Mouse (Mus musculus) MEL (cell line): ENCODE results near the gene D230025D16Rik. TPM values are rescaled to one million over a fixed set of nuclear protein-coding genes. Genes with fewer than 3 reads are reported as not detected.

Source experiments
- DNase-seq: peaks from one replicate; pipeline ENCODE4 v3.0.0; 2011; ENCODE audit warnings: low read depth, low spot score
- H3K27ac ChIP-seq: 2 replicates; pipeline ENCODE4 v1.5.1; 2012; ENCODE audit warnings: low read depth, mild to moderate bottlenecking, control low read depth, low read length, moderate library complexity; ENCODE audit not compliant: control insufficient read depth
- H3K27me3 ChIP-seq, 2 experiments: fragments of 150-350 bp in 1 of 2; sonication (generic) in 1 of 2; 2 replicates each; pipeline ENCODE4 v1.6.1; 2012; ENCODE audit warnings: low read length in 2 of 2, mild to moderate bottlenecking in 2 of 2, improper control_type of control experiment in 1 of 2, moderate library complexity in 1 of 2; ENCODE audit not compliant: insufficient read depth in 2 of 2, control insufficient read depth in 1 of 2
- H3K36me3 ChIP-seq, 2 experiments: 2 replicates each; pipeline ENCODE4 v1.6.1; 2012 to 2014; ENCODE audit warnings: low read length in 2 of 2, improper control_type of control experiment in 1 of 2, inconsistent platforms in 1 of 2, mild to moderate bottlenecking in 1 of 2; ENCODE audit not compliant: insufficient read depth in 2 of 2, control insufficient read depth in 1 of 2
- H3K4me1 ChIP-seq, 2 experiments: fragments of 150-350 bp in 1 of 2; sonication (generic) in 1 of 2; 2 replicates each; pipeline ENCODE4 v1.6.1; 2012; ENCODE audit warnings: low read length in 2 of 2, improper control_type of control experiment in 1 of 2, mild to moderate bottlenecking in 1 of 2; ENCODE audit not compliant: insufficient read depth in 2 of 2, control insufficient read depth in 1 of 2
- H3K4me3 ChIP-seq, 2 experiments: fragments of 150-350 bp in 1 of 2; sonication (generic) in 1 of 2; 2 replicates each; pipeline ENCODE4 v1.5.1; 2012; ENCODE audit warnings: low read depth in 2 of 2, low read length in 2 of 2, mild to moderate bottlenecking in 2 of 2, moderate library complexity in 2 of 2, control low read depth in 1 of 2, improper control_type of control experiment in 1 of 2; ENCODE audit not compliant: control insufficient read depth in 1 of 2, insufficient read depth in 1 of 2
- H3K79me2 ChIP-seq: 2 replicates; pipeline ENCODE4 v1.6.1; 2012; ENCODE audit warnings: mild to moderate bottlenecking, low read length, moderate library complexity; ENCODE audit not compliant: control insufficient read depth, poor library complexity, insufficient read depth
- H3K9ac ChIP-seq: 2 replicates; pipeline ENCODE4 v1.6.1; 2012; ENCODE audit warnings: low read depth, mild to moderate bottlenecking, control low read depth, low read length, moderate library complexity; ENCODE audit not compliant: control insufficient read depth, poor library complexity, severe bottlenecking
- H3K9me3 ChIP-seq: fragments of 150-350 bp; sonication (generic); replicated peaks from 2 replicates; pipeline ENCODE4 v1.6.1; 2012; ENCODE audit warnings: mild to moderate bottlenecking, low read length, improper control_type of control experiment, moderate library complexity; ENCODE audit not compliant: insufficient read depth
- CHD1 ChIP-seq: IDR thresholded peaks from 2 replicates; pipeline ENCODE4 v1.6.1; 2012; ENCODE audit warnings: low read depth, mild to moderate bottlenecking, inconsistent platforms, low read length, improper control_type of control experiment
- CHD2 ChIP-seq: IDR thresholded peaks from 2 replicates; pipeline ENCODE4 v1.6.1; 2011; ENCODE audit warnings: low read length, improper control_type of control experiment
- E2F4 ChIP-seq: IDR thresholded peaks from 2 replicates; pipeline ENCODE4 v1.6.1; 2011; ENCODE audit warnings: low read depth, low read length, improper control_type of control experiment, borderline replicate concordance
- ELF1 ChIP-seq: IDR thresholded peaks from 2 replicates; pipeline ENCODE4 v1.6.1; 2014; ENCODE audit warnings: low read depth, mild to moderate bottlenecking, inconsistent platforms, low read length, improper control_type of control experiment, moderate library complexity
- EP300 ChIP-seq, 2 experiments: IDR thresholded peaks; 2 replicates each; pipeline ENCODE4 v1.6.1; 2011; ENCODE audit warnings: improper control_type of control experiment in 2 of 2, low read length in 2 of 2, low read depth in 1 of 2, mild to moderate bottlenecking in 1 of 2
- ETS1 ChIP-seq: IDR thresholded peaks from 2 replicates; pipeline ENCODE4 v1.6.1; 2012; ENCODE audit warnings: low read depth, mild to moderate bottlenecking, inconsistent platforms, low read length, improper control_type of control experiment, moderate library complexity
- GATA1 ChIP-seq: IDR thresholded peaks from 2 replicates; pipeline ENCODE4 v1.6.1; 2011; ENCODE audit warnings: low read depth, low read length, improper control_type of control experiment
- HCFC1 ChIP-seq: IDR thresholded peaks from 2 replicates; pipeline ENCODE4 v1.6.1; 2012; ENCODE audit warnings: low read depth, mild to moderate bottlenecking, inconsistent platforms, low read length, improper control_type of control experiment, moderate library complexity
- JUND ChIP-seq: IDR thresholded peaks from 2 replicates; pipeline ENCODE4 v1.6.1; 2011; ENCODE audit warnings: low read depth, mild to moderate bottlenecking, improper control_type of control experiment, low read length
- KAT2A ChIP-seq: conservative IDR thresholded peaks from 2 replicates; pipeline ENCODE4 v1.6.1; 2012; ENCODE audit warnings: low read depth, low read length, improper control_type of control experiment, inconsistent platforms
- MAFK ChIP-seq: IDR thresholded peaks from 2 replicates; pipeline ENCODE4 v1.6.1; 2011; ENCODE audit warnings: low read depth, mild to moderate bottlenecking, low read length, improper control_type of control experiment, borderline replicate concordance
- MAX ChIP-seq: IDR thresholded peaks from 2 replicates; pipeline ENCODE4 v1.6.1; 2011; ENCODE audit warnings: low read length, improper control_type of control experiment
- MAZ ChIP-seq: IDR thresholded peaks from 2 replicates; pipeline ENCODE4 v1.6.1; 2012; ENCODE audit warnings: low read depth, mild to moderate bottlenecking, inconsistent platforms, low read length, improper control_type of control experiment
- MEF2A ChIP-seq: IDR thresholded peaks from 2 replicates; pipeline ENCODE4 v1.6.1; 2014; ENCODE audit warnings: low read depth, mild to moderate bottlenecking, inconsistent platforms, low read length, improper control_type of control experiment; ENCODE audit not compliant: poor library complexity, insufficient replicate concordance, severe bottlenecking; ENCODE audit errors: extremely low read depth
- MXI1 ChIP-seq: IDR thresholded peaks from 2 replicates; pipeline ENCODE4 v1.6.1; 2011; ENCODE audit warnings: mild to moderate bottlenecking, low read depth, low read length, improper control_type of control experiment
- MYB ChIP-seq: IDR thresholded peaks from 2 replicates; pipeline ENCODE4 v1.6.1; 2011; ENCODE audit warnings: mild to moderate bottlenecking, low read depth, low read length, improper control_type of control experiment
- MYC ChIP-seq: IDR thresholded peaks from 2 replicates; pipeline ENCODE4 v1.6.1; 2011; ENCODE audit warnings: low read depth, mild to moderate bottlenecking, low read length, improper control_type of control experiment, moderate library complexity
- NELFE ChIP-seq: IDR thresholded peaks from 2 replicates; pipeline ENCODE4 v1.6.1; 2011; ENCODE audit warnings: low read depth, low read length, improper control_type of control experiment
- NRF1 ChIP-seq: IDR thresholded peaks from 2 replicates; pipeline ENCODE4 v1.6.1; 2014; ENCODE audit warnings: low read depth, mild to moderate bottlenecking, inconsistent platforms, low read length, improper control_type of control experiment, moderate library complexity; ENCODE audit not compliant: poor library complexity, insufficient read depth, severe bottlenecking
- POLR2A ChIP-seq, 2 experiments: IDR thresholded peaks; 2 replicates each; pipeline ENCODE4 v1.6.1; 2011 to 2012; ENCODE audit warnings: low read length in 2 of 2, mild to moderate bottlenecking in 2 of 2, control low read depth in 1 of 2, improper control_type of control experiment in 1 of 2, low read depth in 1 of 2, moderate library complexity in 1 of 2; ENCODE audit not compliant: control insufficient read depth in 1 of 2, insufficient read depth in 1 of 2, poor library complexity in 1 of 2
- POLR2AphosphoS2 ChIP-seq: IDR thresholded peaks from 2 replicates; pipeline ENCODE4 v1.6.1; 2011; ENCODE audit warnings: low read length, improper control_type of control experiment
- POLR2AphosphoS5 ChIP-seq: IDR thresholded peaks from 2 replicates; pipeline ENCODE4 v1.6.1; 2012; ENCODE audit warnings: low read depth, borderline replicate concordance, mild to moderate bottlenecking, inconsistent platforms, low read length, moderate library complexity, mixed read lengths
- RAD21 ChIP-seq: IDR thresholded peaks from 2 replicates; pipeline ENCODE4 v1.6.1; 2011; ENCODE audit warnings: mild to moderate bottlenecking, low read depth, low read length, improper control_type of control experiment
- RCOR1 ChIP-seq: IDR thresholded peaks from 2 replicates; pipeline ENCODE4 v1.6.1; 2012; ENCODE audit warnings: low read depth, mild to moderate bottlenecking, inconsistent platforms, low read length, improper control_type of control experiment
- SIN3A ChIP-seq: IDR thresholded peaks from 2 replicates; pipeline ENCODE4 v1.6.1; 2012; ENCODE audit warnings: low read length, improper control_type of control experiment, inconsistent platforms
- SMC3 ChIP-seq: IDR thresholded peaks from 2 replicates; pipeline ENCODE4 v1.6.1; 2011; ENCODE audit warnings: low read depth, low read length, improper control_type of control experiment
- TBP ChIP-seq: IDR thresholded peaks from 2 replicates; pipeline ENCODE4 v1.8.0; 2011; ENCODE audit warnings: low read depth, low read length, improper control_type of control experiment
- TCF12 ChIP-seq: IDR thresholded peaks from 2 replicates; pipeline ENCODE4 v1.6.1; 2014; ENCODE audit warnings: low read depth, mild to moderate bottlenecking, inconsistent platforms, low read length, improper control_type of control experiment, moderate library complexity
- UBTF ChIP-seq: IDR thresholded peaks from 2 replicates; pipeline ENCODE4 v1.6.1; 2012; ENCODE audit warnings: low read depth, mild to moderate bottlenecking, inconsistent platforms, low read length, improper control_type of control experiment, moderate library complexity, borderline replicate concordance; ENCODE audit not compliant: insufficient read depth
- USF1 ChIP-seq: IDR thresholded peaks from 2 replicates; pipeline ENCODE4 v1.6.1; 2014; ENCODE audit warnings: low read depth, mild to moderate bottlenecking, inconsistent platforms, low read length, improper control_type of control experiment, moderate library complexity
- USF2 ChIP-seq, 2 experiments: IDR thresholded peaks; 2 replicates each; pipeline ENCODE4 v1.6.1; 2011 to 2012; ENCODE audit warnings: improper control_type of control experiment in 2 of 2, low read length in 2 of 2, borderline replicate concordance in 1 of 2, inconsistent platforms in 1 of 2, low read depth in 1 of 2, mild to moderate bottlenecking in 1 of 2; ENCODE audit not compliant: insufficient read depth in 1 of 2
- ZC3H11A ChIP-seq: IDR thresholded peaks from 2 replicates; pipeline ENCODE4 v1.6.1; 2012; ENCODE audit warnings: low read depth, mild to moderate bottlenecking, inconsistent platforms, low read length, improper control_type of control experiment
- ZKSCAN1 ChIP-seq: IDR thresholded peaks from 2 replicates; pipeline ENCODE4 v1.6.1; 2012; ENCODE audit warnings: low read depth, mild to moderate bottlenecking, inconsistent platforms, low read length, improper control_type of control experiment, moderate library complexity
- ZMIZ1 ChIP-seq: IDR thresholded peaks from 2 replicates; pipeline ENCODE4 v1.6.1; 2012; ENCODE audit warnings: low read depth, mild to moderate bottlenecking, inconsistent platforms, low read length, improper control_type of control experiment, moderate library complexity
- ZNF384 ChIP-seq: IDR thresholded peaks from 2 replicates; pipeline ENCODE4 v1.6.1; 2012; ENCODE audit warnings: low read depth, mild to moderate bottlenecking, inconsistent platforms, low read length, improper control_type of control experiment
- polyA plus RNA-seq, 2 experiments: library from polyadenylated mRNA; stranded (reverse) in 1 of 2; unstranded in 1 of 2; fragments of >175 nt in 1 of 2; fragments of >200 nt in 1 of 2; gene quantifications; 2 replicates each; pipeline versions ENCODE4 v1.2.1 to v1.2.4; 2012; ENCODE audit warnings: low replicate concordance in 2 of 2, low read depth in 1 of 2; ENCODE audit not compliant: insufficient read length in 2 of 2, insufficient read depth in 1 of 2, missing spikeins in 1 of 2
- total RNA-seq: library from RNA; depleted of rRNA; stranded (reverse); fragments of 300-350 nt; gene quantifications from 2 replicates; pipeline ENCODE4 v1.2.3, GENCODE M21; 2012

Gene D230025D16Rik
- total and polyA plus RNA-seq, 3 experiments = 18.3 to 22.4 TPM; not detected in 1

DNA sequence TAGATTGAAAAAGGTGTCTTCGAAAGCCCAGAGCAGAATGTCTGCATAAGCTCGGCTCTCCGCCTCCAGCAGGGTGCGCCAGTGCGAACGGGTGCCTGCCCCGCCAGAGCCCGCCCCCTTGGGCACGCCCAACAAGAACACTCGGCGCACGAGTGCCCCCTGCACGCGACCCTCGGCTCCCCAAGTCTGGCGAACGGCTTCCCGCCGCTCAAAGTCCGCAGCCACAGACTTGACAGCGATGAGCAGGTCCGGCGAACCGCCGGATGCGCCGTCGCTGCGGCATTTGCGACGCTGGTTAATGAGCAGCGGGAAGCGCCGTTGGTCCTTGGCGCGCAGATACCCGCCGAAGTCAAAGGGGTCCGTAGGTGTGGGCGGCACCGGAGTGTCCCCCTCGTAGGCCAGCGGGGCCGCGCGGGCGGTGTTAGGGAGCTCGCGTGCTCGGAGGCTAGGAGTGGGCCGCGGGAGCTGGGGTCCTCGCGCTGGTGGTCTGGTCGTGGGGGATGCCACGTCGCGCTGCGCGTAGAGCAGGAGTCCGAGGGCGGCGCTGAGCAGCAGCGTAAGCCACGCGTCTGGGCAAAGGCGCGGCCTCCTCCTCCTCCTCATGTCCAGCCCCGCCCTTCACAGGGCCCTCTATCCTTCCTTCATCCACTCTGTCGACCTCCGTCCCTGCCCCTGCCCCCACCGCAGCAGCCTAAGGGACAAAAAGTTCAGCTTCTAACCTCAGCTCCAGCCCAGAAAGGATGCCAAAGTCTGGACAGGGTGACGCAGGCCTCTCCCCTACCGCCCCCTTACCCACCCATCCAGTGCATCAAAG lies 29.4 kb downstream of the D230025D16Rik start:
- Histone ChIP-seq H3K79me2 (no peaks in the 10 kb centered on the region; the same call in 1 of the 2 replicates), H3K36me3 (peaks cover 0 to 13% of the 10 kb centered on the region in 2 experiments; a peak in 3 of 4 replicates), H3K9ac (peak overlapping the region; percentile 82), H3K9me3 (no peaks in the 10 kb centered on the region), H3K4me3 (peak overlapping the region; percentile 55 to 63), H3K27me3 (no peaks in the 10 kb centered on the region), H3K27ac (peak overlapping the region; percentile 63), H3K4me1 (peaks cover 2 to 14% of the 10 kb centered on the region in 2 experiments; a peak in 3 of 4 replicates)
- DNase-seq = peak; percentile 93
- TF ChIP-seq MAZ (no peak; the same call in 1 of the 2 replicates), SIN3A (peak; percentile 65), RCOR1 (no peak), HCFC1 (peak; percentile 61), NELFE (no peak; the same call in none of the 2 replicates), POLR2A (IDR thresholded peaks at IDR 0.05; ENCODE audit: control insufficient read depth in 1 of 2, insufficient read depth in 1 of 2, low read depth in 1 of 2, low read length in 2 of 2, poor library complexity in 1 of 2) (peak in 1 of 2 experiments; percentile 56; a peak in 2 of 4 replicates), MYB (no peak), CHD1 (no peak), MYC (0 out of 2 replicates have a peak, but pooled peaks have one; percentile 63), USF1 (no peak), ZC3H11A (no peak), GATA1 (no peak), MAFK (no peak), CHD2 (no peak), ZKSCAN1 (no peak), EP300 (IDR thresholded peaks at IDR 0.05; ENCODE audit: low read depth in 1 of 2, low read length in 2 of 2) (no peak), KAT2A (no peak), JUND (no peak), TBP (no peak), MEF2A (no peak), NRF1 (peak; percentile 33; the same call in 1 of the 2 replicates), ETS1 (no peak), E2F4 (peak; percentile 55; the same call in 1 of the 2 replicates), SMC3 (peak; percentile 77), POLR2AphosphoS5 (no peak), RAD21 (peak; percentile 36), TCF12 (no peak), UBTF (no peak), USF2 (IDR thresholded peaks at IDR 0.05; ENCODE audit: borderline replicate concordance in 1 of 2, insufficient read depth in 1 of 2, low read depth in 1 of 2, low read length in 2 of 2) (no peak), ZMIZ1 (peak; percentile 52; the same call in 1 of the 2 replicates), ELF1 (no peak), MAX (peak; percentile 68), ZNF384 (no peak), MXI1 (peak; percentile 86), POLR2AphosphoS2 (peak; percentile 84)
